Mouse (Mus musculus) left cerebral cortex, adult 2 months (tissue): ENCODE results near the gene Trhde. TPM values are rescaled to one million over a fixed set of nuclear protein-coding genes. Genes with fewer than 3 reads are reported as not detected.

ENCODE experiments used
- DNase-seq, 2 experiments: peaks; one replicate each; pipeline ENCODE4 v3.0.0; 2021 to 2022; ENCODE audit warnings: low spot score in 2 of 2, mixed read lengths in 1 of 2; ENCODE audit errors: extremely low spot score in 1 of 2
- H3K27ac ChIP-seq: fragments of 200-600 bp; 2 replicates; pipeline ENCODE4 v1.8.1; 2022
- H3K4me3 ChIP-seq: fragments of 200-600 bp; 2 replicates; pipeline ENCODE4 v1.8.1; 2022
- CTCF ChIP-seq: fragments of 200-600 bp; IDR thresholded peaks from 2 replicates; pipeline ENCODE4 v1.8.1; 2022; ENCODE audit warnings: antibody characterized with exemption, mild to moderate bottlenecking, moderate library complexity
- intact Hi-C: fragments of 180-260 bp; cut with DNase I; formaldehyde crosslinking; loops from one replicate; pipeline ENCODE4 v1.15.1; 2025
- long read RNA-seq, 2 experiments: library from polyadenylated mRNA; stranded (forward); transcript quantifications; one replicate each; pipeline ENCODE4 v2.0.0; 2021; ENCODE audit warnings: borderline mapping rate in 2 of 2
- total RNA-seq, 2 experiments: library from RNA; stranded (reverse); gene quantifications; 2 replicates each; pipeline ENCODE4 v1.2.3; 2021

Trhde gene
- total RNA-seq: 10 to 100 TPM; 29.1 to 29.6 TPM
- long read RNA-seq, experiment 1, full-length matches to known transcripts: 12 of 17 reads
- long read RNA-seq, experiment 1, partial matches to known transcripts: 3 of 17 reads
- long read RNA-seq, experiment 1, other reads (novel, unspliced or antisense): 2 of 17 reads
- long read RNA-seq, experiment 2, full-length matches to known transcripts: 10 of 11 reads
- long read RNA-seq, experiment 2, partial matches to known transcripts: 1 of 11 reads
- long read RNA-seq, experiment 2, other reads (novel, unspliced or antisense): 0 of 11 reads

GRCm38 (mm10) chr10:114802161-114802651 lies at the start of gene Trhde:
Gene Trhde, minus strand, starts transcription at chr10:114802307.
- intact Hi-C loops: loop anchor here (5.0 to 10.0 kb wide), 5 partner anchors 70 to 1777 kb away; no protein-coding TSS in a partner anchor
- peak in 1 of 2 experiments; percentile 42 for DNase-seq
- TF ChIP-seq CTCF: peak; percentile 14; the same call in 1 of the 2 replicates

GRCm38 (mm10) chr10:114841966-114842365 lies 39.9 kb upstream of the Trhde start:
- Histone ChIP-seq H3K27ac (peak overlapping the region; percentile 67), H3K4me3 (no peak overlapping the region)
- TF ChIP-seq CTCF: no peak
- intact Hi-C loops: loop anchor here (1.0 to 5.0 kb wide), 3 partner anchors 29 to 175 kb away; no protein-coding TSS in a partner anchor
- DNase-seq: no peak

More at GRCm38 (mm10) chr10:114802161-114802651, at the start of gene Trhde:
- H3K27ac ChIP-seq: peak within 1 kb of the TSS; percentile 79
- peak within 1 kb of the TSS; percentile 73 for H3K4me3 ChIP-seq

- no peak for DNase-seq
- Histone ChIP-seq H3K27ac (peak overlapping the region; percentile 67), H3K4me3 (no peak overlapping the region)
- TF ChIP-seq CTCF: no peak
- intact Hi-C loops: loop anchor here (1.0 to 5.0 kb wide), 3 partner anchors 30 to 176 kb away; no protein-coding TSS in a partner anchor
These were observed 39.3 kb upstream of the Trhde start for GRCm38 (mm10) chr10:114841440-114841839.

- Histone ChIP-seq H3K27ac (no peak overlapping the region), H3K4me3 (no peak overlapping the region)
- TF ChIP-seq CTCF: peak; percentile 28
- DNase-seq: no peak
- intact Hi-C loops: no loop called here
These were observed 29.2 kb upstream of the Trhde start for GRCm38 (mm10) chr10:114831313-114831712.

- intact Hi-C loops: loop anchor here (10.0 kb wide), 2 partner anchors 354 to 1784 kb away; no protein-coding TSS in a partner anchor
- no peak for DNase-seq
- Histone ChIP-seq H3K4me3 (no peak overlapping the region), H3K27ac (no peak overlapping the region)
- peak; percentile 35 for TF ChIP-seq CTCF
These were observed 6.7 kb upstream of the Trhde start for GRCm38 (mm10) chr10:114808799-114809198.

GRCm38 (mm10) chr10:114805884-114806283 lies 3.8 kb upstream of the Trhde start:
- no peak overlapping the region for H3K27ac ChIP-seq
- intact Hi-C loops: loop anchor here (10.0 kb wide), 2 partner anchors 351 to 1781 kb away; no protein-coding TSS in a partner anchor
- H3K4me3 ChIP-seq: no peak overlapping the region
- TF ChIP-seq CTCF: peak; percentile 65
- DNase-seq: no peak

GRCm38 (mm10) chr10:114801457-114802160 lies 498 bp downstream of the Trhde start:
- Histone ChIP-seq H3K4me3 (peak overlapping the region; percentile 73), H3K27ac (peak overlapping the region; percentile 79)
- intact Hi-C loops: loop anchor here (5.0 to 10.0 kb wide), 5 partner anchors 71 to 1777 kb away; no protein-coding TSS in a partner anchor
- TF ChIP-seq CTCF: no peak
- peak; percentile 23 to 55 for DNase-seq

GRCm38 (mm10) chr10:114800331-114801304 lies 1.5 kb downstream of the Trhde start:
- H3K27ac ChIP-seq: peak overlapping the region; percentile 79
- peak; percentile 18 to 22 for DNase-seq
- intact Hi-C loops: loop anchor here (5.0 to 10.0 kb wide), 5 partner anchors 72 to 1776 kb away; no protein-coding TSS in a partner anchor
- TF ChIP-seq CTCF: no peak
- H3K4me3 ChIP-seq: peak overlapping the region; percentile 73

- Histone ChIP-seq H3K4me3 (peak overlapping the region; percentile 28), H3K27ac (no peak overlapping the region)
- TF ChIP-seq CTCF: no peak
- intact Hi-C loops: loop anchor here (5.0 kb wide), 1 partner anchor 62 kb away; no protein-coding TSS in a partner anchor
- no peak for DNase-seq
These were observed 2.6 kb downstream of the Trhde start for GRCm38 (mm10) chr10:114799481-114799880.

- peak overlapping the region; percentile 28 for H3K4me3 ChIP-seq
- H3K27ac ChIP-seq: no peak overlapping the region
- intact Hi-C loops: loop anchor here (5.0 kb wide), 1 partner anchor 61 kb away; no protein-coding TSS in a partner anchor
- no peak for TF ChIP-seq CTCF
- DNase-seq: no peak
These were observed 3.3 kb downstream of the Trhde start for GRCm38 (mm10) chr10:114798788-114799187.
